Mouse (Mus musculus): ENCODE data around the gene Ube4b.

DNA sequence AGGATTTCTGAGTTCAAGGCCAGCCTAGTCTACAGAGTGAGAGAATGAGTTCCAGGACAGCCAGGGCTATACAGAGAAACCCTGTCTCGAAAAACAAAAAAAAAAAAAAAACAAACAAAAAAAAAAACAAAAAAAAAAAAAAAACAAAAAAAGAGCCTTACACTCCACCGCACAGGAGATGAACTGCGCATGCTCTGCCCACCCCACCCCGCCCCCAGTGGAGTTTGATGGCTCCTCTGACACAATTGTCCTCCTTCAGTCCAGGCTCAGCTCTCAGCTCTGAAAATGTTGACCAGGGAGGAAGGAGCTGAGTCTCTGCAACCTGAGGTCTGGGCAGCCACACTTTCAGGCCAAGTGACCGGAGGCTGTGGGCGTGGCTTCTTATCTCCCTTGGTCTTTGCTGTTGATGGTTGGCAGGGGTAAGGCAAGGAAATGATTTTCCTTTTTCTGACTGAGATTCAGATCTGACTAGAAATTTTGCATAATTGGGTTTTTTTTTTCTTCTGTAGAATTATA, 36.9 kb upstream of the Ube4b start:
- no peak for TF ChIP-seq CTCF (IDR thresholded peaks at IDR 0.05; ENCODE audit: borderline replicate concordance, control insufficient read depth, extremely low read depth, insufficient read depth, low read length, poor library complexity)
- TF ChIP-seq POLR2A (IDR thresholded peaks at IDR 0.05; ENCODE audit: control insufficient read depth, extremely low read depth, insufficient read depth, low read length, poor library complexity): no peak

Data from thymus, adult 2 months (tissue).